Comparison of ENCODE assay signal across 14 mouse cellular contexts in the genomic region with DNA sequence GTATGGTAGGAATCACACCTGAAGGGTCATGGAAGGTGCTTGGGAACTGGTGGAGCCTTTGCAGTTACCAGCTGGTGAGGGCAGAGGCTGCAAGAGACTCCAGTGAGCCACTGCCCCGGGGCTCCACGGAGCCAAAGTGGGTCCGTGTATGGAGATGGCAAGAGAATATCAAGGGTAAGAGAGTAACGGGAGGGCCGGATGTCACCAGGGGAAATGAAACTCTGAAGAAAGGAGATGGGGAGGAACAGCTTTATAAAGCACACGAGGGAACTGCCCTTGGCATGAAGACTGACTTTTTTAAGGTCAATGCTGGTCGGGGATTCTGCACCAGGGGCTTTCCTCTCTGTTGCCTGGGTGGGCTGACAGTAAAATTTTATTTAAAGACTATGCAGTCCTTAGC. TPM values are rescaled to one million over a fixed set of nuclear protein-coding genes. Genes with fewer than 3 reads are reported as not detected.
DNase-seq lines count a peak whose midpoint lies in the region; ATAC-seq lines count a peak whose summit lies in the region.
"Had no signal": no experiment of that assay in that cellular context is flagged by ENCODE, and none has a peak within 500 bp of the region (broad histone marks: within the 10 kb centered on the region; RNA-seq: fewer than 3 reads in every experiment).

No protein-coding gene starts in this region.

- H3K27ac ChIP-seq in heart, embryonic 11.5 days (ENCODE audit: low read depth, low read length) = no peak overlapping the region
- no peak overlapping the region for H3K27ac ChIP-seq in midbrain, embryonic 16.5 days (ENCODE audit: low read length)
- H3K27ac ChIP-seq: heart, embryonic 15.5 days; neural tube, embryonic 12.5 days had no signal

- no peaks in the 10 kb centered on the region for H3K36me3 ChIP-seq in heart, embryonic 11.5 days (ENCODE audit: control insufficient read depth, insufficient read depth, low read length)
- no peaks in the 10 kb centered on the region for H3K36me3 ChIP-seq in midbrain, embryonic 16.5 days (ENCODE audit: control insufficient read depth, insufficient read depth, low read length)
- H3K36me3 ChIP-seq: heart, embryonic 15.5 days; neural tube, embryonic 12.5 days had no signal

- no peak overlapping the region for H3K4me3 ChIP-seq in heart, embryonic 11.5 days (ENCODE audit: low read depth, low read length)
- H3K4me3 ChIP-seq in midbrain, embryonic 16.5 days (ENCODE audit: low read depth, low read length) = no peak overlapping the region
- H3K4me3 ChIP-seq: heart, embryonic 15.5 days; neural tube, embryonic 12.5 days had no signal

- no peak overlapping the region for H3K4me2 ChIP-seq in heart, embryonic 11.5 days
- H3K4me2 ChIP-seq in midbrain, embryonic 16.5 days (ENCODE audit: low read length) = no peak overlapping the region
- H3K4me2 ChIP-seq: heart, embryonic 15.5 days; neural tube, embryonic 12.5 days had no signal

- no peak for ATAC-seq in heart, embryonic 11.5 days (replicated peaks; ENCODE audit: insufficient number of reproducible peaks, low FRiP score, low TSS enrichment)
- peak; percentile 34 for ATAC-seq in inflammation-experienced regulatory T-cells, adult 6 months
- no peak for ATAC-seq in midbrain, embryonic 16.5 days

- H3K9ac ChIP-seq in heart, embryonic 11.5 days (ENCODE audit: low read depth, low read length) = no peak overlapping the region
- no peak overlapping the region for H3K9ac ChIP-seq in midbrain, embryonic 16.5 days (ENCODE audit: low read depth, low read length)
- H3K9ac ChIP-seq: heart, embryonic 15.5 days; neural tube, embryonic 12.5 days had no signal

- DNase-seq in heart, adult 18-20 months = peak; percentile 18 to 62
- peak; percentile 36 to 43 for DNase-seq in spleen, adult 18-20 months
- DNase-seq in spleen, adult 12 weeks (ENCODE audit: low spot score) = no peak
- DNase-seq in frontal cortex, adult 2 months (ENCODE audit: extremely low spot score in 1 of 2, low spot score in 1 of 2) = no peak
- DNase-seq in lung, postnatal 14 days = no peak
- DNase-seq: cerebellum, postnatal 10 days; kidney, postnatal 4 days; retina, postnatal 1 day; thymus, postnatal 14 days had no signal

- WGBS in heart, embryonic 11.5 days (ENCODE audit: insufficient replicate concordance) = 73% methylated on average over 7 of the region's 7 CpGs
- 81% methylated on average over 7 of the region's 7 CpGs for WGBS in midbrain, embryonic 16.5 days

- H3K27me3 ChIP-seq in heart, embryonic 11.5 days (ENCODE audit: control insufficient read depth, insufficient read depth, low read length) = no peaks in the 10 kb centered on the region
- no peaks in the 10 kb centered on the region for H3K27me3 ChIP-seq in midbrain, embryonic 16.5 days (ENCODE audit: control insufficient read depth, insufficient read depth, low read depth, low read length)
- H3K27me3 ChIP-seq: heart, embryonic 15.5 days; neural tube, embryonic 12.5 days had no signal

- no peaks in the 10 kb centered on the region for H3K4me1 ChIP-seq in heart, embryonic 11.5 days (ENCODE audit: control insufficient read depth, insufficient read depth, low read length)
- no peaks in the 10 kb centered on the region for H3K4me1 ChIP-seq in midbrain, embryonic 16.5 days (ENCODE audit: control insufficient read depth, insufficient read depth, low read length)
- H3K4me1 ChIP-seq: heart, embryonic 15.5 days; neural tube, embryonic 12.5 days had no signal

- H3K9me3 ChIP-seq in heart, embryonic 11.5 days (replicated peaks; ENCODE audit: control insufficient read depth, low read length) = no peaks in the 10 kb centered on the region
- no peaks in the 10 kb centered on the region for H3K9me3 ChIP-seq in midbrain, embryonic 16.5 days (replicated peaks; ENCODE audit: control insufficient read depth, low read length, poor library complexity, severe bottlenecking)
- H3K9me3 ChIP-seq: heart, embryonic 15.5 days; neural tube, embryonic 12.5 days had no signal

RNA-seq across cellular contexts. Expression of gene Elk3, which starts 53.9 kb away (rescaled TPM):
- total RNA-seq in heart, adult 18-20 months (2021) = 10 to 100 TPM; 27.9 to 29.5 TPM
- 39.9 and 42.1 TPM in 2 replicates for polyA plus RNA-seq in heart, embryonic 11.5 days (2014; fragmentation: Nextera tagmentation; extraction: Ambion mirVana)
- 10 to 100 TPM; 36.0 to 50.7 (median 38.6) TPM for polyA plus RNA-seq in inflammation-experienced regulatory T-cells, adult 6 months (2017; shearing (Covaris generic))
- 8.0 and 8.4 TPM in 2 replicates for polyA plus RNA-seq in frontal cortex, adult 2 months (2012; rRNA removed)
- 6.4 and 6.5 TPM in 2 replicates for polyA plus RNA-seq in midbrain, embryonic 16.5 days (2015; fragmentation: Nextera tagmentation; extraction: Ambion mirVana)

Comparison
In these comparisons a context has a peak if more than half of its experiments do, and no peak if none do; other contexts are left out.
1. DNase-seq: peak in heart, adult 18-20 months (2 of 2) and spleen, adult 18-20 months (2 of 2); none in spleen, adult 12 weeks (single experiment), frontal cortex, adult 2 months (0 of 2) and lung, postnatal 14 days (single experiment).